Mouse (Mus musculus) heart, embryonic 16.5 days (tissue): ENCODE results near the gene Klhl21. TPM values are rescaled to one million over a fixed set of nuclear protein-coding genes. Genes with fewer than 3 reads are reported as not detected.
"Not testable (repeated sequence)": the region's sequence is repeated elsewhere in the genome, so short reads cannot be mapped to it uniquely, and the experiment has no call there.

Experiments used
- ATAC-seq: fragments of 200-750 bp; cut with Nextera tagmentation; replicated peaks from 2 replicates; pipeline ENCODE4 v1.8.0; 2017; ENCODE audit warnings: moderate number of reproducible peaks; ENCODE audit not compliant: insufficient read depth, low FRiP score; ENCODE audit errors: extremely low read depth
- H3K27ac ChIP-seq: fragments of 300-500 bp; sonication (generic); 2 replicates; pipeline ENCODE4 v1.5.1; 2014; ENCODE audit warnings: mild to moderate bottlenecking, low read length, control low read depth, moderate library complexity
- H3K27me3 ChIP-seq: fragments of 300-500 bp; sonication (generic); 2 replicates; pipeline ENCODE4 v1.6.1; 2014; ENCODE audit warnings: low read length, mixed read lengths; ENCODE audit not compliant: control insufficient read depth, insufficient read depth
- H3K36me3 ChIP-seq: fragments of 300-500 bp; sonication (generic); 2 replicates; pipeline ENCODE4 v1.6.1; 2014; ENCODE audit not compliant: control insufficient read depth, insufficient read depth
- H3K4me1 ChIP-seq: fragments of 300-500 bp; sonication (generic); 2 replicates; pipeline ENCODE4 v1.6.1; 2014; ENCODE audit warnings: low read length, mixed read lengths; ENCODE audit not compliant: control insufficient read depth, insufficient read depth
- H3K4me2 ChIP-seq: fragments of 300-500 bp; sonication (generic); 2 replicates; pipeline ENCODE4 v1.6.1; 2014; ENCODE audit warnings: low read depth, mild to moderate bottlenecking, control low read depth, low read length
- H3K4me3 ChIP-seq: fragments of 300-500 bp; sonication (generic); 2 replicates; pipeline ENCODE4 v1.5.1; 2014; ENCODE audit warnings: mild to moderate bottlenecking, control low read depth, low read length
- H3K9ac ChIP-seq: fragments of 300-500 bp; sonication (generic); 2 replicates; pipeline ENCODE4 v1.6.1; 2014; ENCODE audit warnings: low read length, control low read depth
- H3K9me3 ChIP-seq: fragments of 300-500 bp; sonication (generic); replicated peaks from 2 replicates; pipeline ENCODE4 v1.6.1; 2016; ENCODE audit warnings: low read length; ENCODE audit not compliant: control insufficient read depth
- WGBS: fragments of 180-500 bp; shearing (Covaris S2); extraction: QIAGEN DNeasy Blood & Tissue Kit; methylation state at CpG from one replicate; pipeline ENCODE4 v1.1.7; 2014; 5-methylcytosine and 5-hydroxymethylcytosine counted together
- polyA plus RNA-seq: library from polyadenylated mRNA; unstranded; fragments of >200 nt; fragmentation: Nextera tagmentation; extraction: Ambion mirVana; gene quantifications from 2 replicates; pipeline ENCODE4 v1.2.1, GENCODE M21; 2015

The Klhl21 gene
- polyA plus RNA-seq, 1 experiment from 2014 or later, result 27.2 TPM

- Histone ChIP-seq H3K9ac (no peak overlapping the region), H3K4me2 (no peak overlapping the region), H3K4me1 (peaks cover 16% of the 10 kb centered on the region), H3K27ac (no peak overlapping the region), H3K36me3 (peaks cover 36% of the 10 kb centered on the region), H3K4me3 (no peak overlapping the region), H3K27me3 (no peaks in the 10 kb centered on the region), H3K9me3 (no peaks in the 10 kb centered on the region)
- 74% methylated on average over 8 of the region's 8 CpGs for WGBS
- ATAC-seq, result no peak
Observed at GRCm38 (mm10) chr4:152022506-152022905, 13.9 kb downstream of the Klhl21 start.

DNA sequence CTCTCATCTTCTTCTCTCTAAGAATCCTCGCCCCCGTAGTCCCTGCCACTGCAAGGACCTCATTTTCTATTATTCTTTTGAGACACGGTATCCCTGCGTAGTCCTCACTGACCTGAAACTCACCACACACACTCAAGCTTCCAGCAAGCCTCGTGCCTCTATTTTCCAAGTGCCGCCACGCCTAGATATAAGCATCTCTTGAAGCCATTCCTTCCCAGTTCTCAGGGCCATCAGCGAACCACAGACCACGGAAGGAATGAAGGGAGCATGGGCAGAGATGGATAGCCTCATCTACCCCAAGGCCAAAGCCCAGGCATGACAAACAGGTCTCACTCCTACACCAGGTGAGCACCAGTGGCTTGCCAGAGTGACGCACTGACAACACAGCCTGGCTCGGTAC lies 15.9 kb downstream of the Klhl21 start:
- WGBS, result 86% methylated on average over 11 of the region's 11 CpGs
- Histone ChIP-seq H3K4me1 (peaks cover 27% of the 10 kb centered on the region), H3K27ac (no peak overlapping the region), H3K36me3 (peaks cover 28% of the 10 kb centered on the region), H3K27me3 (no peaks in the 10 kb centered on the region), H3K9me3 (no peaks in the 10 kb centered on the region), H3K4me2 (no peak overlapping the region), H3K4me3 (no peak overlapping the region), H3K9ac (no peak overlapping the region)
- no peak for ATAC-seq

- peak overlapping the region; percentile 78 for H3K4me3 ChIP-seq
- H3K4me1 ChIP-seq, result peaks cover 27% of the 10 kb centered on the region
- peak overlapping the region; percentile 99 for H3K4me2 ChIP-seq
- WGBS, result 2% methylated on average over 41 of the region's 41 CpGs
- peaks cover 12% of the 10 kb centered on the region for H3K36me3 ChIP-seq
- ATAC-seq, result peak; percentile 68
- H3K27ac ChIP-seq, result peak overlapping the region; percentile 66
- H3K27me3 ChIP-seq, result 0 out of 2 replicates have a peak, but pooled peaks cover 4% of the 10 kb centered on the region
- peak overlapping the region; percentile 78 for H3K9ac ChIP-seq
- no peaks in the 10 kb centered on the region for H3K9me3 ChIP-seq
Observed at GRCm38 (mm10) chr4:152026751-152027508, 18.3 kb downstream of the Klhl21 start.

DNA sequence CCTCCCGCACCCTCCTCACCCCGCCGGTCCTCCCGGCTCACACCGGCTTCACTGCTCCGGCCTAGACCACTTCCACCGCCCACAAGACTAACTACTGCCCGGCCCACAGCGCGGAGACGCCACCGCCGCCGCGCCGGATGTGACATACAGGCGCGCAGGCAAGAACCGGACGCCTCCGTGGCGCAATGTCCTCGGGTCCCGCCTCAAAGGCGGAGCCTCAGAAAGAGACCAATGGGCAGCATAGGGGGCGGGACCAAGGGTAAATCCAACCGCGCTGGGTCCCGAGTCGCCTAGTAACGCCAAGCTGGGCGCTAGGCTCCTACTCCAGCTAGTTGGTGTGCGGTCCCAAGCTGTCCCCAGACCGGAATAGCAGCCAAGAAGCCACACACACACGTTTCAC lies 18.9 kb downstream of the Klhl21 start, which contains the start of gene Zbtb48:
Gene Zbtb48, minus strand, starts transcription at position 148 of the 400 bp plus-strand sequence.
- WGBS, result under 1% methylated on average over 35 of the region's 35 CpGs
- Histone ChIP-seq H3K27me3 (0 out of 2 replicates have a peak, but pooled peaks cover 4% of the 10 kb centered on the region), H3K4me2 (peak within 1 kb of the TSS; percentile 99), H3K36me3 (peaks cover 6% of the 10 kb centered on the region), H3K9ac (peak within 1 kb of the TSS; percentile 78), H3K4me1 (peaks cover 27% of the 10 kb centered on the region), H3K4me3 (peak within 1 kb of the TSS; percentile 78), H3K27ac (peak within 1 kb of the TSS; percentile 66), H3K9me3 (no peaks in the 10 kb centered on the region)
- peak; percentile 96 for ATAC-seq

DNA sequence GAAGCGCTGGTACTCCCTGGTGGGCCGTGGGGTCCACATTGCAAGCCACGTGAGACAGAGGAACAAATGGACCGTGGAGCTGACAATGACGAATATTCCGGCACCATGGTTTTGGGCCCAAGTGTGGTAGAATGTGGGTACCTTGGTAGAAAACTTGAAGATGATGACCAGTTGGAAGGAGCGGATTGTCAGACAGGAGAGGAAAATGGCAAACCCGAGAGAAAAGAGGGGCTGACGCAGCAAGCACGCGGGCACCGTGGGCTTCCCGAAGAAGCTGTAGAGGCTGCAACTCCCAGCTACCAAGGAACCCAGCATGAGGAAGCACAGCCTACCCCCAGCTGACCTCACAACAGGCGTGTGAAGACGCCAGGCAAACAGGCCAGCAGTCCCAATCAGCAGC lies 19.9 kb downstream of the Klhl21 start:
- Histone ChIP-seq H3K4me3 (peak overlapping the region; percentile 78; the same call in 1 of the 2 replicates), H3K9ac (no peak overlapping the region; the same call in 1 of the 2 replicates), H3K4me2 (peak overlapping the region; percentile 99), H3K36me3 (no peaks in the 10 kb centered on the region), H3K4me1 (peaks cover 27% of the 10 kb centered on the region), H3K27me3 (0 out of 2 replicates have a peak, but pooled peaks cover 4% of the 10 kb centered on the region), H3K27ac (no peak overlapping the region; the same call in 1 of the 2 replicates), H3K9me3 (no peaks in the 10 kb centered on the region)
- ATAC-seq, result no peak
- WGBS, result 54% methylated on average over 15 of the region's 15 CpGs

DNA sequence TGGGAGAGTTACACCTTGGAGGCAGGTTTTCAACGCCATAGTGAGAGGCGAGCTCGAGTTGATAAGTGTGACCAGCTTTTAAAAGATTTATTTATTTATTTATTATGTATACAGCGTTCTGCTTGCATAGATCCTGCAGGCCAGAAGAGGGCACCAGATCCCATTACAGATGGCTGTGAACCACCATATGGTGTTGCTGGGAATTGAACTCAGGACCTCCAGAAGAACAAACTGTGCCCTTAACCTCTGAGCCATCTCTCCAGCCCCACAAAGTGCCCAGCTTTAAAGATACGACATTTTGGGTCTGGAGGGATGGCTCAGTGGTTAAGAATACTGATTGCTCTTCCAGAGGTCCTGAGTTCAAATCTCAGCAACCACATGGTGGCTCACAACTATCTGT lies 20.5 kb downstream of the Klhl21 start:
- Histone ChIP-seq H3K36me3 (no peaks in the 10 kb centered on the region), H3K27ac (no peak overlapping the region), H3K9me3 (no peaks in the 10 kb centered on the region), H3K4me1 (peaks cover 27% of the 10 kb centered on the region), H3K9ac (no peak overlapping the region), H3K27me3 (0 out of 2 replicates have a peak, but pooled peaks cover 4% of the 10 kb centered on the region), H3K4me2 (no peak overlapping the region), H3K4me3 (no peak overlapping the region)
- no peak for ATAC-seq
- 29% methylated on average over 5 of the region's 5 CpGs for WGBS

- 0 out of 2 replicates have a peak, but pooled peaks cover 4% of the 10 kb centered on the region for H3K27me3 ChIP-seq
- no peaks in the 10 kb centered on the region for H3K36me3 ChIP-seq
- H3K4me2 ChIP-seq, result no peak overlapping the region
- peaks cover 27% of the 10 kb centered on the region for H3K4me1 ChIP-seq
- no peak overlapping the region for H3K4me3 ChIP-seq
- no peak overlapping the region for H3K27ac ChIP-seq
- no peaks in the 10 kb centered on the region for H3K9me3 ChIP-seq
- ATAC-seq, result no peak
- peak overlapping the region; percentile 27; the same call in 1 of the 2 replicates for H3K9ac ChIP-seq
- 69% methylated on average over 4 of the region's 4 CpGs for WGBS
Observed at GRCm38 (mm10) chr4:152029997-152030396, 21.4 kb downstream of the Klhl21 start.

DNA sequence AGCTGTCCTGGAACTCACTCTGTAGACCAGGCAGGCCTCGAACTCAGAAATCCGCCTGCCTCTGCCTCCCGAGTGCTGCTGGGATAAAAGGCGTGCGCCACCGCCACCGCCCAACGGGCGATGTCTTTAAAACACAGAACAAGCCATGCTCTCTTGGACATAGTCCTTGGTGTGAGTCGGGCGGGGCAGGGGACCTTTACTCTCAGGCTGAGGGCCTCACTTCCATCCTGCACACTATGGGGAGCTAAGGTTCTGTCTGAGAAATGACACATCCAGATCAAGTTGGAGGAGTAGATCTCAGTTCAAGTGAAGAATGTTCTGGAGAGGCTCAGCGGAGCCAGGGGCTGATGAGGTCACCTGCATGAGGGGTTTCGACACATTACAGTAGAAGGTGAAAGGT lies 24.3 kb downstream of the Klhl21 start:
- ATAC-seq, result no peak
- 85% methylated on average over 13 of the region's 13 CpGs for WGBS
- no peaks in the 10 kb centered on the region for H3K9me3 ChIP-seq
- 0 out of 2 replicates have a peak, but pooled peaks cover 4% of the 10 kb centered on the region for H3K27me3 ChIP-seq
- H3K4me2 ChIP-seq, result no peak overlapping the region
- H3K36me3 ChIP-seq, result no peaks in the 10 kb centered on the region
- no peak overlapping the region for H3K27ac ChIP-seq
- peaks cover 9% of the 10 kb centered on the region for H3K4me1 ChIP-seq
- H3K4me3 ChIP-seq, result no peak overlapping the region
- H3K9ac ChIP-seq, result no peak overlapping the region

DNA sequence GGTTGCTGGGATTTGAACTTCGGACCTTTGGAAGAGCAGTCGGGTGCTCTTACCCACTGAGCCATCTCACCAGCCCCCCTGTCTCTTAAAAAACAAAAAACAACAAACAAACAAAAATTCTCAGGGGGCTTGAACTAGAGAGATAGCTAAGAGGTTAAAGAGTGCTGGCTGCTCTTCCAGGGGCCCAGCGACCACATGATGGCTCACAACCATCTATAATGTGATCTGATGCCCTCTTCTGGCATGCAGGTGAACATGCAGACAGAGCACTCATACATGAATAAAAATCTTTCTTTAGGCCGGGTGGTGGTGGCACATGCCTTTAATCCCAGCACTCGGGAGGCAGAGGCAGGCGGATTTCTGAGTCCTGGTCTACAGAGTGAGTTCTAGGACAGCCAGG lies 27.9 kb downstream of the Klhl21 start:
- not testable (repeated sequence) for H3K27me3 ChIP-seq
- 92% methylated on average over 6 of the region's 6 CpGs for WGBS

More for the DNA sequence above, 27.9 kb downstream of the Klhl21 start:
- H3K4me1 ChIP-seq, result peaks cover 14% of the 10 kb centered on the region
- H3K9me3 ChIP-seq, H3K4me2 ChIP-seq, H3K4me3 ChIP-seq, H3K9ac ChIP-seq, ATAC-seq, H3K27ac ChIP-seq, H3K36me3 ChIP-seq: not testable (repeated sequence)
